Mouse (Mus musculus): ENCODE measurements around the gene Clpx. TPM values are rescaled to one million over a fixed set of nuclear protein-coding genes. Genes with fewer than 3 reads are reported as not detected.
A peak's percentile ranks its signal among the peaks of the same experiment; 100 is the strongest.

The Clpx gene
- polyA plus RNA-seq, 1 experiment from 2014 or later = 39.2 TPM

DNA sequence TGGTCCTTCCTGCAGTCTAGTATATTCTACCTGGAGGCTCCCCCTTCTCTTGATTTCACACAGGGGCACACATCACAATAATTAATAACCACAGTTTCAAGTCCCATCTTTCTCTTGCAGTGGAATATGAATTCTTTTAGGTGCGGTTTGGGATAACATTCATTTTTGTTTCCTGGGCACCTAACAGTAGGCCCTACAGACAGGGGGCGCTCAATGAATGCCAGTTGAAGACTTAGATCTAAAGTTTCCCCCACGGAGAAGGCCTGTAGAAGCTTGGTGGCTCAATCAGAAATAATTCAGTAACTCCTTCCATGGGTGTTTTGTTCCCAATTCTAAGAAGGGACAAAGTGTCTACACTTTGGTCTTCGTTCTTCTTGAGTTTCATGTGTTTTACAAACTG lies 78.4 kb downstream of the Clpx start:
- no peak for TF ChIP-seq CTCF (IDR thresholded peaks at IDR 0.05)
- DNase-seq (ENCODE audit: low read depth, low spot score) (no peak), ATAC-seq (no peak)
- in situ Hi-C loops (cut with MboI; ENCODE audit: low pct_unique_long_range_greater_than_20kb) = no loop called here
- ChIA-PET POLR2A (no interaction called here), CTCF (interaction anchor here (1.0 to 3.9 kb wide), 7 partner anchors 11 to 63 kb away, joined by 3 to 12 read pairs (median 6); partner anchors contain the start of gene Mtfmt)
- no peaks in the 10 kb centered on the region for H3K27me3 ChIP-seq

DNA sequence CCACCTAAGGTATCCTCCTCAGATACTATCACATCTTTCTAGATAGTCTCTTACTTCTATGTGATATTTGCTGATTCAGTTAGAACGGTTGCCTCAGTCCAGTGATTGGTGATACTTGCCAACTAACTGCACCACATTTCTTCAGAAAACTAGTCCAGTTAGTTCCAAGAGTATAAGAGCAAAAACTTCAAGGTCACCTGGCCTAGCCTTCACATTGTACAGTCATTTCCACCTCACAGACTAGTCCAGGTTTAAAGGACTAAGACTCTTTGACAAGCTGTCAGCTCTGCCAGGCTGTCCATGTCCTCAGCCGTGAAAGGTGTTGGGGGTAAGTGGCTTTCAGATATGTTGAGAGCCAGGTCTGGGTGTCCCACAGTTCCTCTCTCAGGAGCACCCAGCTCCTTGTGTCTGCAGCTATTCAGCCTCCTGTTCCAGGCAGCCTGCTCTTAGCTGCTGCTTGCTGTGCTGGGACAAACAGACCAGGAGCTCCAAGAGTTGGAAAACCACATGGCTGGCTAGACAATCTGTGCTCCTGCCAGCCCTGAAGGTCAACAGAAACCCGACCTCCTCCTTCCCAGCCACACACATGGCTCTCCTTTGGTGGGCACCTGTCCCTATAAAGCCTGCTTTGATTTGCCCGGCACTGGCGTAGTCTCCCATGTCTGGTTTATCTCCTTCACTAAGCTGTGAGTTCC lies 80.6 kb downstream of the Clpx start:
- CTCF ChIA-PET = interaction anchor here (1.3 to 3.9 kb wide), 3 partner anchors 9 to 27 kb away, joined by 4 to 12 read pairs (median 5); no protein-coding TSS in a partner anchor
- no peaks in the 10 kb centered on the region for H3K27me3 ChIP-seq
- in situ Hi-C loops (cut with MboI; ENCODE audit: low pct_unique_long_range_greater_than_20kb) = no loop called here
- ATAC-seq (no peak), DNase-seq (ENCODE audit: low read depth, low spot score) (no peak)
- POLR2A ChIA-PET = interaction anchor here (0.7 to 1.4 kb wide), 3 partner anchors 39 to 500 kb away, joined by 3 to 4 read pairs (median 3); no protein-coding TSS in a partner anchor
- TF ChIP-seq CTCF (IDR thresholded peaks at IDR 0.05) = no peak

DNA sequence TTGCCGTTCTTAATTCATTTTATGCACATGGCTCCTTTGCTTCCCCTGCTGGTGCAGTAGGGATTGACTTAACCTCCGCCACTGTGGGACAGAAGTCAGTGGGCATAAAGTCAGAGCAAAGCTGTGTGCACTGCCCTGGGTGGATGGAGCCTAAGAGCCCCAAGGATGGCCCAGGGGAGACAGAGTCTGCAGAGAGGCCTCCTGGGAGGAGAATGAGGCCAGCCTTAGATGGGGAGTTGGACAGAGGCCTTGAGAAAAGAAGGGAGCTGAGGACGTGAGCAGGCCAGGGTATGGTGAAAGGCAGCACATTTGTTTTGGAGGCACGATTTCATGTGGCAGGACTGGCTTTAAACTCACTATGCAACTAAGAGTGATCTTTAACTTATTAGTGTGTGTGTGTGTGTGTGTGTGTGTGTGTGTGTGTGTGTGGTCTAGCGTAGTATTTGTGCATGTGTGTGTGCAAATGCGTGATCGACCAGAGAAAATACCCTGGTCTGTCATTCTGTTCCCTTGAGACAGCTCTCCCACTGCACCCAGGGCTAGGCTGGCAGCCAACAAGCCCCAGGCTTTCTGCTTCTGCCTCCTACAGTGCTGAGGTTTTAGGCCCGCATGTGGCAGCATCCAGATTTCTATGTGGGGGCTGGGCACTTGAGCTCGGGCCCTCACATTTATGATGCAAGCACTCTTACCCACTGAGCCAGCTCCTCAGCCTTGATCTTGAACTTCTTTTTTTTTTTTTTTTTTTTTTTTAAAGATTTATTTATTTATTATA lies 81.3 kb downstream of the Clpx start:
- ChIA-PET POLR2A (interaction anchor here (0.7 to 1.4 kb wide), 3 partner anchors 38 to 499 kb away, joined by 3 to 4 read pairs (median 3); no protein-coding TSS in a partner anchor), CTCF (interaction anchor here (0.8 to 3.9 kb wide), 4 partner anchors 8 to 56 kb away, joined by 4 to 12 read pairs (median 5); no protein-coding TSS in a partner anchor)
- no peak for TF ChIP-seq CTCF (IDR thresholded peaks at IDR 0.05)
- in situ Hi-C loops (cut with MboI; ENCODE audit: low pct_unique_long_range_greater_than_20kb) = no loop called here
- H3K27me3 ChIP-seq = no peaks in the 10 kb centered on the region
- peak; percentile 61 for DNase-seq (ENCODE audit: low read depth, low spot score)
- ATAC-seq = no peak

Other genes with a start within 250 kb of the Clpx start
- gene Igdcc4, start 192.8 kb upstream of the Clpx start, polyA plus RNA-seq (2021) = 3.3 TPM
- gene Igdcc3, start 153.1 kb upstream of the Clpx start, polyA plus RNA-seq (2021) = not detected
- 7.0 TPM for gene Parp16, start 98.9 kb upstream of the Clpx start, polyA plus RNA-seq (2021)
- not detected for gene Cilp, start 29.1 kb upstream of the Clpx start, polyA plus RNA-seq (2021)
- gene Pdcd7, start 51.8 kb downstream of the Clpx start, polyA plus RNA-seq (2021) = 16.7 TPM
- 0.19 TPM for gene Ubap1l, start 66.8 kb downstream of the Clpx start, polyA plus RNA-seq (2021)
- gene Kbtbd13, start 97.4 kb downstream of the Clpx start, polyA plus RNA-seq (2021) = 0.01 TPM
- 52.0 TPM for gene Rasl12, start 104.2 kb downstream of the Clpx start, polyA plus RNA-seq (2021)
- gene Slc51b, start 128.7 kb downstream of the Clpx start, polyA plus RNA-seq (2021) = 0.26 TPM
- gene Mtfmt, start 141.5 kb downstream of the Clpx start, polyA plus RNA-seq (2021) = 21.3 TPM
- gene Spg21, start 166.7 kb downstream of the Clpx start, polyA plus RNA-seq (2021) = 112 TPM
- not detected for gene Ankdd1a, start 225.9 kb downstream of the Clpx start, polyA plus RNA-seq (2021)